Mouse (Mus musculus) gastrocnemius, postnatal 25 days (tissue): Measurements from ENCODE around the gene Prdx5. TPM values are rescaled to one million over a fixed set of nuclear protein-coding genes. Genes with fewer than 3 reads are reported as not detected.

ENCODE experiments used
- DNase-seq: peaks from one replicate; pipeline ENCODE4 v3.0.0; 2022
- microRNA-seq, 2 experiments: library from miRNA; unstranded; fragments of <30 nt; microRNA quantifications; one replicate each; pipeline ENCODE4 v1.2.0; 2021; ENCODE audit warnings: borderline replicate concordance in 2 of 2
- total RNA-seq, 2 experiments: library from RNA; stranded (reverse); gene quantifications; 1 replicate in 1 of 2; 2 replicates in 1 of 2; pipeline ENCODE4 v1.2.3; 2021

The Prdx5 gene
- total RNA-seq, 2 experiments from 2014 or later: 212 to 215 TPM

GRCm38 (mm10) chr19:6877965-6878364, 31.9 kb downstream of the Prdx5 start:
- no peak for DNase-seq

GRCm38 (mm10) chr19:6876799-6877198, 33.1 kb downstream of the Prdx5 start:
- DNase-seq: no peak

GRCm38 (mm10) chr19:6875834-6876233, 34.1 kb downstream of the Prdx5 start:
- no peak for DNase-seq

- DNase-seq: no peak
Measured at GRCm38 (mm10) chr19:6874257-6874656, 35.6 kb downstream of the Prdx5 start.

GRCm38 (mm10) chr19:6872701-6873100, 37.2 kb downstream of the Prdx5 start:
- DNase-seq: no peak

- no peak for DNase-seq
Measured at GRCm38 (mm10) chr19:6871574-6872271, 38.2 kb downstream of the Prdx5 start.

GRCm38 (mm10) chr19:6869355-6869754, 40.6 kb downstream of the Prdx5 start:
- peak; percentile 55 for DNase-seq

- DNase-seq: no peak
Measured at GRCm38 (mm10) chr19:6861451-6861850, 48.5 kb downstream of the Prdx5 start.

GRCm38 (mm10) chr19:6860706-6861105, 49.2 kb downstream of the Prdx5 start:
- DNase-seq: no peak

GRCm38 (mm10) chr19:6859971-6860370, 49.9 kb downstream of the Prdx5 start:
- no peak for DNase-seq

GRCm38 (mm10) chr19:6859032-6859651, 50.8 kb downstream of the Prdx5 start:
- DNase-seq: no peak

- DNase-seq: no peak
Measured at GRCm38 (mm10) chr19:6858031-6858430, 51.9 kb downstream of the Prdx5 start, which contains the start of gene Ccdc88b. Gene Ccdc88b, minus strand, starts transcription at chr19:6858211.

GRCm38 (mm10) chr19:6857391-6858005, 52.4 kb downstream of the Prdx5 start:
- no peak for DNase-seq

- no peak for DNase-seq
Measured at GRCm38 (mm10) chr19:6857003-6857360, 52.9 kb downstream of the Prdx5 start.

Small RNA genes lying within 50 kb of the gene (microRNA-seq; reads per million reads assigned to microRNA genes)
- 3.4 to 3.7 reads per million in 2 experiments for gene Mir6990

Other genes with a start within 250 kb of the Prdx5 start
- 1 to 10 TPM; 6.7 to 7.2 TPM for gene Rps6ka4, start 69.5 kb downstream of the Prdx5 start, total RNA-seq
- under 1 TPM; 0.40 to 0.41 TPM for gene Ccdc88b, start 51.9 kb downstream of the Prdx5 start, total RNA-seq
- gene Trmt112, start 408 bp downstream of the Prdx5 start, total RNA-seq: 10 to 100 TPM; 28.8 to 32.2 TPM
- 10 to 100 TPM; 86.8 to 89.5 TPM for gene Esrra, start 11.7 kb upstream of the Prdx5 start, total RNA-seq
- gene Catsperz, start 15.3 kb upstream of the Prdx5 start, total RNA-seq: not detected
- gene Kcnk4, start 24.4 kb upstream of the Prdx5 start, total RNA-seq: not detected
- gene Bad, start 31.8 kb upstream of the Prdx5 start, total RNA-seq: 10 to 100 TPM; 11.5 to 14.3 TPM
- 10 to 100 TPM in 1 of 2 experiments, 1 to 10 TPM in 1; 9.5 to 10.9 TPM for gene Gpr137, start 32.4 kb upstream of the Prdx5 start, total RNA-seq
- 100 to 1,000 TPM; 113 to 131 TPM for gene Ppp1r14b, start 64.9 kb upstream of the Prdx5 start, total RNA-seq
- 10 to 100 TPM in 1 of 2 experiments, 1 to 10 TPM in 1; 9.8 to 10.4 TPM for gene Plcb3, start 66.4 kb upstream of the Prdx5 start, total RNA-seq
- 10 to 100 TPM in 1 of 2 experiments, 1 to 10 TPM in 1; 7.9 to 12.4 TPM for gene Fkbp2, start 70.4 kb upstream of the Prdx5 start, total RNA-seq
- 100 to 1,000 TPM; 143 to 156 TPM for gene Vegfb, start 77.5 kb upstream of the Prdx5 start, total RNA-seq
- 10 to 100 TPM; 31.3 to 32.9 TPM for gene Dnajc4, start 82.5 kb upstream of the Prdx5 start, total RNA-seq
- gene Nudt22, start 86.0 kb upstream of the Prdx5 start, total RNA-seq: 10 to 100 TPM; 15.6 to 17.2 TPM
- 10 to 100 TPM; 21.5 to 24.5 TPM for gene Trpt1, start 86.0 kb upstream of the Prdx5 start, total RNA-seq
- gene Fermt3, start 109.4 kb upstream of the Prdx5 start, total RNA-seq: 1 to 10 TPM in 1 of 2 experiments, under 1 TPM in 1; 0.84 to 1.2 TPM
- 10 to 100 TPM; 86.5 to 95.6 TPM for gene Stip1, start 129.9 kb upstream of the Prdx5 start, total RNA-seq
- gene Macrod1, start 146.7 kb upstream of the Prdx5 start, total RNA-seq: 100 to 1,000 TPM; 227 to 252 TPM
- under 1 TPM; 0.31 to 0.35 TPM for gene Flrt1, start 195.6 kb upstream of the Prdx5 start, total RNA-seq